Mouse (Mus musculus) thymus, postnatal 4 days (tissue): ENCODE measurements around the gene Fubp3.

ENCODE experiments used
- DNase-seq: peaks from one replicate; pipeline ENCODE4 v3.0.0; 2021

Fubp3 gene

DNA sequence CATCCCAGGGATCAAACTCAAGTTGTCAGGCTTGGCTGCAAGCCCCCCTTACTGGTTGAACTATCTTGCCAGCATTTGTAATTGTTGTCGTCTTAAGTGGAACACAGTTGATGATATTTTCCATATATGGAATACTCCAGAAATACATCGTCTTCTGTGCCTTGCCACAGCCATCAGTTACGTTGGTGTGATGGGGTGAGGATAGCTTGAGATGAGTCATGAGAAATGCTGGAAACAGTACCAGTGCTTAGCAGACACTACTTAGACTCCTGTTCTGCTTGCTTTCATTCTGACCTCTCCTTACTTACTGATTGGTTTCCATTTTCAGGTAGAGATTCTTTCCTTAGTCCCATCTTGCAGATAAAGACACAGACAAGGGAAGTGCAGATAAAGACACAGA lies 61.1 kb downstream of the Fubp3 start:
- no peak for DNase-seq

DNA sequence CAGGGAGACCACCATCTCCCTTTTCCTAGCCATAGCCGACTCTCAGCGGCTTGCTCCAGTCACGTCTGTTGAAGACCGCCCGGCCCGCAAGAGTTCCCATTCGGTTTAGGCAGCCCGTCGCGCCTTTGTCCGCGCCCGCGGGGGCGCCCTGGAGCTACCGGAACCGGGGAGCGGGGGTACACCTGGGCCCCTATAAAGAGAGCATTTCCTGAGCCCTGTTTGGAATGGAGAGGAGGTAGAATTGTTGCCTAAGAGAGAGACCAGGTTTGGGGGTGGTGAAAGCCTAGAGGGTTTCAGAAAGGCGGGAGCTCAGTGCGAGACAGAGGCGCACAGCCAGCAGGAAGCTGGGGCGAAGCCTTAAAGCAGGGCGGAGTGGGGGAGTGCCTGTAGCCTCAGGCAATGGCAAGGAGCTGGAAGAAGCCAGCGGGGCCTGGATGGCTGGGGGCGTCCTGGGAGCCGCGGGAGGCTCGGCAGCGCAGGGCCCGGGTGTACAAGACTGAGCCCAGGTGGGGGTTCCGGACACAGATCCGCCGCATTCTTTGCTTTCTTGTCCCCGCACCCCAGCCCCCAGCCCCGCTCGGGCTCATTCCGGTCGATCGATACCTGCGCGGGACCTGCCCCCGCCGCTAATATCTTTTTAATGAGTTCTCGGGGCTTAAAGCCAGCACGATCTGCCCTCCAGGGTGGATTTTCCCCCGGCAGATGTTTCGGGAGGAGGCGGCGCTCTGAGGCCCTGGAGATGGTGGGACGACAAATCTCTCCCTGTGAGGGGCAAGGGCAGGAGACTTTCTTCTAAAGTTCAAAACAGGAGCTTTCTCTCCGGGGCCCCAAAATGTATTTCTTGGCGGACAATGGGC lies 63.1 kb downstream of the Fubp3 start:
- peak; percentile 53 for DNase-seq

DNA sequence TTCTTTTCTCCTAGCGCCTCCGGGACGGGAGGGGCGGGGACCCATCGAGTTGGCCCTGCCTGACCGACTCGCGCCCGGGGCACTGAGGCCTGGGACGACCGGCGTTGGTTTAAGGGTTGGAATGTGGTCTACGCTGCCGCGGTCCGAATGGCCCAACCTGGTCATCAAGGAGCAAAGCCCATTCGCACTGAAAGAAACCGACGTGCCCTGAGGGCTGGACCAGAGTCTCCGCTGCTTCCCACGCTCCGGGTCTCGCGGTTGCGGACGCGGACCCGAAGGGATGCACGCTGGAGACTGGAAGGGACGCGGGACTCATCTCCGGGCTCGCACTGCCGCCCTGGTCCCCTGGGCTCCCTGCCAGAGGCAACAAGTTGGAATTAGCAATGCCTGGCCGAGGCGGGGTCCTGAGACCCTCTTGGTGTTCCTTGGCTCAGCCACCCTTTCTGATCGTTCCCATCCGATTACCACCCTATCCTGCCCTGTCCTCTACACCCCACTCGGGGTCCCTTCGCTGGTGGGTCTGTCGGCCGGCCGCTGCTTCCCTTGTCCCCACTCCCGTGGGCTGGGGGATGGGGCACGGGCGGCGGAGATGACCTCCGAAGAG lies 63.8 kb downstream of the Fubp3 start:
- peak; percentile 18 for DNase-seq

DNA sequence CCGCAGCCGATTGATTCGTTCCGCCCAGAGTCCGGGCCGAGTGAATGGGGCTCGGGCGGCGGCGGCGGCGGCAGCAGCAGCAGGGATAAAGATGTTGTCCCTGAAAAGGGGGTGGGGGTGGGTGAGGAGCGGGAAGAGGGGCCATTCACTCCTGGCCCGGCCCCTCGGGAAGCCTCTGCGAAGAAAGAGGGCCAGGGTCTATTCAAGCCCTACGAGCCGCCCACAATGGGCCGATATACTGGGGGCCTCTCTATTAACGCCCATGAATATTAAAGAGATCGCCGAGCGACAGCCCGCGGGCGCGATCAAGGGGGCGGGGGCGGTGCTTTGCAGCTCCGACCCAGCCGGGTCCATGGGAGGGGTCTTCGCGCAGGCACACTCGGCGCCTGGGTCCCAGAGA lies 64.3 kb downstream of the Fubp3 start:
- no peak for DNase-seq

DNA sequence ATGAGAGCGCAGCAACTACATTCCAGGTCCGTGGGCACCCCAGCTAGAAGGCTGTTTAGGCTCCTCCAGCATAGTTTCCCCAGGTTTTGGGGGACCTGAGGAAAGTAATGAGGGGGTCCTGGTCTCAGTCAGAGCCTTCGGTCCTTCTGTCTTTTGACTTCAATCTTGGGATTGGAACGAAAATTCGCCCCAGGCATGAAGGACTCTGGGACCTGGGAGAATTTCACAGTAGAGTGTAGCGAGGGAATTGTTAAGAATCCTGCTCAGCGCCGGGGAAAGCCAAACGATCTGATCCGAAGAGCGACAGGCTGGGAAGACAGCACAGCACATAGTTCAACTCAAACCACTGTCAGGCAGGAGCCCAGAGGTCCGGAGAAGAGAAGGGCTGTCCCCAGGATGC lies 64.9 kb downstream of the Fubp3 start:
- no peak for DNase-seq

DNA sequence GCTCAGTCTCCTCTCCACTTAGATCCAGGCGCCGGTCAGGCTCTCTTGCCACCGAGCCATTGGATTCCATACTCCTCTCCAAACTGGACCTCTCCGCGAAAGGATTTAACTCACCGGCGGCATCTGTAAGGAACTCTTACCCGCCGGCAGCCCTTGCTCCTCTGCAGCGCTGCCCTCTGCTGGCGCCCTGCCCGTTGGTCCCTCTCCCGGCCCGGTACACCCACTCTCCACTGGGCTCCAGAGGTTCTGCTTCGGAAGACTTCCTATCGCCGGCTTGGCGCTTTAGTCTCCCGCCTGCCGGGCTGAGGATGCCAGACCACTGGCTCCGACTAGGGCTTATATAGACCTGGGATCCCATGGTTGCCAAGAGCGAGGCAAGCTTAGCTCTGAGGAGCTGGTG lies 65.4 kb downstream of the Fubp3 start:
- peak; percentile 68 for DNase-seq

DNA sequence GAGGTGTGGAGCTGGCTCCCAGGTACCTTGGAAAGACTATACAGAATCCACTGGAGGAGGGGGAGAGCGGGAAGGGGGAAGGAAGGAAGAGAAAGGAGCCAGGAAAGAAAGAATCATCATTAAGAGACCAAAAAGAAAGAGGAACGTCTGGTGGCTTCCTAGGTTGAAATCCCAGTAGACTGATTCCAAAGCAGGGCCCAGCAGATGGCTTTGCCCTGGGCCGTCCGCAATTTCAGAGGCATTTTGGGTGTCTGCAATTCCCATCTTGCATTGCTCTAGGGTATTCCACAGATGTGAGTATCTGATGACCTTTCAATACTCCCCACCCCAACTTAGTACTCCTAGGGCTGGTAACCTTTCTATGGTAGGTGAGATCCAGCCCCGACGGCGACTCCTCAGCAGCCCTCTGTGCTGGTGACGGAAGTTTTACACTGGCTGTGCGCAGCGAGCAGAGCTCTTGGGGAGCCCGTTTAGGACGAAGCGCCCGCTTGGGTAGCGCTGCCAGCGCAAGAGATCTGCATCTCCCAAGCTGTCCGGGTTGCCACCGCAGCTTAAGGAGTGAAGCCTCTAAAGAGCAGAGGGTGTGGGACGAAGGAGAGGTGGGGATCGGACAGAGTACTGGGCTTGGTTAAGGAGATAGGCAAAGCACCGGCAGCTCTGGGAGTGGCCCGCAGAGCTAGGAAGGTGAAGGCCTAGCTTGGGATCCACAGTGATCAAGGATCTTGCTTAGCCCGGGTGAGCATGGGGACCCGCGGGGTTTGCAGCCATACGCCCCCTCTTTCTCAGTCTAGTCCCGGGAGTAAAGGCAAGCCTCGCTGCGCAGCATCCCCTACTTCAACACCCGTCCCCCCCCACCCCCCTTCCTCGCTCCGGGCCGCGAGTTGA lies 66.4 kb downstream of the Fubp3 start:
- DNase-seq = peak; percentile 26

DNA sequence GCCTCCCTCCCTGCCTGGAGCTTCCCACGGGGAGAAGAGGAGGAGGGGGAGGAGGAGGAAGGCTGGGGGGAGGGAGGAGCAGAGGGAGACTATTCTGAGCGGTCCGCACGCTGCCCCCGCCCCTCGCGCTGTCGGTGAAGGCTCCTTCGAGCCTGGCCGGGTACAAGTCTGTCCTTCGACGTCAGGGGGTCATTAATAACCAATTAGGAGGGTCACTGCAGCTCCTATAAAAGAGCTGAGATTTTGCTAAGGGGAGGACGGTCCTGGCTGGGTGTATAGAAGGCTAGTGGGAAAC lies 67.0 kb downstream of the Fubp3 start:
- DNase-seq = no peak

DNA sequence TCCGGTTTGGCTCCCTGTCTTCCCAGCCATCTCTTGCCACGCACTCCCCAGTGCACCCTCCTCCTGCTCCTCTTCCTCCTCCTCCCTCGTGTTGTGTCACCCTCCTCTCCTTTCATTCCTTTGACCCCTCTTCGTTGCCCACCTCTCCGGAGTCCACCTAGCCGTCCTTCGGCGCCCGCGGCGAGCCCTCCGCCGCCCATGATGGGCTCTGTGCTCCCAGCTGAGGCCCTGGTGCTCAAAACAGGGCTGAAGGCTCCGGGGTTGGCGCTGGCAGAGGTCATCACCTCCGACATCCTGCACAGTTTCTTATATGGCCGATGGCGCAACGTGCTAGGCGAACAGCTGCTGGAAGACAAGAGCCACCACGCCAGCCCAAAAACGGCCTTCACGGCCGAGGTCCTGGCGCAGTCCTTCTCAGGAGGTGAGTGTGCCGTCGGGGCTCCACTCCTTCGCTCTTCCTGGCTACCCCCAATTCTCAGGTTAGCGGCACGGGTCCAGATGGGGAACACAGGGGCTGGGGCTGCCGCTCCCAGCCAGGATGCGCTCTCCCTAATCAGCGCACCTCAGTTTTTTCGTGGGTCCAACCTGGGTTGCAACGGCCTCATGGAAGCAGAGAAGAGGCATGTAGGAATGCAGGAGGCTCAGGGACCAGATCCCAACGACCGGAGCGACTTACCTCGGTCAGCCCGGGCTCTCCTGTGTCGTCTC lies 67.6 kb downstream of the Fubp3 start, which contains the start of gene Prdm12:
Gene Prdm12, plus strand, starts transcription at position 137 of the 708 bp plus-strand sequence.
- DNase-seq = no peak

DNA sequence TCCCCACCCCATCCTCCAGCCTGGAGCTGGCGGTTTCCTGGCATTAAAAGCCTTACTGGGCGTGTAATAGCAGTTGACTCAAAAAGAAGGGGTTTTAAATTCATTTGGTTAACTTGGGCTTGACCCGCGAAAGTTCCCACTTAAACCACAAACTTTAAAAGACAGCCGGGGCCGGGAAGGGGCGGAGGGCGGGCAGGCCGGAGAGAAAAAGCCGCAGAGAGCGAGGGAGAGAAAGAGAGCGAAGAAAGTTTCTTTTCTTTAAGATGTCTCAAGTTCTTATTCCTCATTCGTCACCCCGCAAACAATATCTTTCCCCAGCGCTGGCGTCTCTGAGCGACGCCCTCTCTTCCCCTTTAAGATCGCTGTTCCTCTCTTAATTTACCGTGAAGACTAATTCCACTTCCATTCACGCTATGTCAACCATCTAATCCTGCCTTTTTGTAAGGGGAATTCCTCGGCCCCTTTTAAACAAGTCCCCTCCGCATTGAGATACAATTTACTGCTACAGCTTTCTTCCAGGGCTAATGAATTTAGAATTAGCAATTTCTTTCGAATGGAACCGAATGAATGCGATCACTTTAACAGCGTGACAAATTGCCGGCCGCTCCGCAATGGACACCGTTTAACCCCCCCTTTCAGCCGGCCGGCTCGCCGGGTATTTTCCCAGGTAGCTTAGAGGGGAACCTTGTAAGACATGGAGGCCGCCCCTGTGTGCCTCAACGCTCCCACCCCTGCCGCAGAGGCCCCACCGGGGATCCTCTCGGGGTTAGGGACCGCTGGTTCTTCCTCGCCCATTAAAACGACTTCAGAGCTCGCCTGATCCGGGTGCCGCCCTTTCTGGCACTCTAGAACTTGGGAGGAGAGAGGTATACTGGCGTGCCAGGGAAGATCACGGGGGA lies 68.4 kb downstream of the Fubp3 start:
- DNase-seq = no peak

DNA sequence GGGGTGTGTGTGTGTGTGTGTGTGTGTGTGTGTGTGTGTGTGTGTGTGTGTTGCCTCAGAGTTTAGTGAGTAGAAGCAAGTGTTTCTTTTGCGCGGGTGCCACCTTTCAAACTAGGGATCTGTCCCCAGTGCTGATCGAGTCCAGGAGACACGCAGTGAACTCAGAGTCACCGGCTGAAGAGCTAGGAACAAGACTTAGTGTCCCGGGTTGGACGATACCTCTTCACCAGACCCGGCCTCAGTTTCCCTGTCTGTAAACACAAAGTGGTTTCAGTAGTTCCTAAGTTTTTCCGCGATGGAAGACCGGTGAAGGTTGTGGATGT lies 69.0 kb downstream of the Fubp3 start:
- DNase-seq = no peak

DNA sequence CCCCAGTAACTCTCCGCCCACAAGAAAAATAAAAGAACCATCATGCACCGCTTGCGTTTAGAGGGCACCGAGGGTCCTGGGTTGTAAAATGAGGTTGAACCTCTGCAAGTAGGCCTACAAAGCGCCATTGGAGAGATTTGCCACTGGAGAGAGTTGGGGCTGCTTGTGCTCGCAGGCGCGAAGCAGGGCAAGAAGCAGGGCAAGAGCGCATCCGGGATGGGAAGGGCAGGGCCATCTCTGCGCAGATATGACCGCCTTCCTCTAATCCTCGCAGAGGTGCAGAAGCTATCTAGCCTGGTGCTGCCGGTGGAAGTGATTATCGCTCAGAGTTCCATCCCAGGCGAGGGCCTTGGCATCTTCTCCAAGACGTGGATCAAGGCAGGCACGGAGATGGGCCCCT lies 69.5 kb downstream of the Fubp3 start:
- DNase-seq = no peak

DNA sequence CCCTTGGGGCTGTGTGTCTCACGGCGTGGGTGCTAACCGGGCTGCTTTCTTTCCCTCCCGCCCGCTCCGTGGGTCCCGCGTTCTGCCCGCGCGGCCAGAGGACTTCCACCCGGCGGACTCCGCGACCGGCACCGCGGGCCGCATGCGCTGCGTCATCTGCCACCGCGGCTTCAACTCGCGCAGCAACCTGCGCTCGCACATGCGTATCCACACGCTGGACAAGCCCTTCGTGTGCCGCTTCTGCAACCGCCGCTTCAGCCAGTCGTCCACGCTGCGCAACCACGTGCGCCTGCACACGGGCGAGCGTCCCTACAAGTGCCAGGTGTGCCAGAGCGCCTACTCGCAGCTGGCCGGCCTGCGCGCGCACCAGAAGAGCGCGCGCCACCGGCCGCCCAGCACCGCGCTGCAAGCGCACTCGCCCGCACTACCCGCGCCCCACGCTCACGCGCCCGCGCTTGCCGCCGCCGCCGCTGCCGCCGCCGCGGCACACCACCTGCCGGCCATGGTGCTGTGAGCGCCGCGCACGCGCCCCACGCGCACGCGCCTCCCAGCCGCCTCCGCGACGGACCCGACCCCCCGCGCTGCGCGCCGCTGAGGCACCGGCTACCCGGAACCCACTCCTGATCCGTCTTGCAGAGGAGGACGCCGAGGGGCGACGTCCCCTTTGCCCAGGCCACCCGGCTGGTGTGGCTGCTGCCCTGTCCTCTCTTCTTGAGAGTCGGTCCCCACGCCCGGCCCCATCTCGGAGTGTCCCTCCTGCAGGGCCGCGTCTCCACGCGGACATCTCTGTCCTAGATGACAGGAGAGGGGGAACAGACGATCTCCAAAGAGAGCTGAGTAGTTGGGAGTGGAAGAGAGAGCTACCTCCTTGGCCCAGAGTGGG lies 81.8 kb downstream of the Fubp3 start:
- peak; percentile 71 for DNase-seq

DNA sequence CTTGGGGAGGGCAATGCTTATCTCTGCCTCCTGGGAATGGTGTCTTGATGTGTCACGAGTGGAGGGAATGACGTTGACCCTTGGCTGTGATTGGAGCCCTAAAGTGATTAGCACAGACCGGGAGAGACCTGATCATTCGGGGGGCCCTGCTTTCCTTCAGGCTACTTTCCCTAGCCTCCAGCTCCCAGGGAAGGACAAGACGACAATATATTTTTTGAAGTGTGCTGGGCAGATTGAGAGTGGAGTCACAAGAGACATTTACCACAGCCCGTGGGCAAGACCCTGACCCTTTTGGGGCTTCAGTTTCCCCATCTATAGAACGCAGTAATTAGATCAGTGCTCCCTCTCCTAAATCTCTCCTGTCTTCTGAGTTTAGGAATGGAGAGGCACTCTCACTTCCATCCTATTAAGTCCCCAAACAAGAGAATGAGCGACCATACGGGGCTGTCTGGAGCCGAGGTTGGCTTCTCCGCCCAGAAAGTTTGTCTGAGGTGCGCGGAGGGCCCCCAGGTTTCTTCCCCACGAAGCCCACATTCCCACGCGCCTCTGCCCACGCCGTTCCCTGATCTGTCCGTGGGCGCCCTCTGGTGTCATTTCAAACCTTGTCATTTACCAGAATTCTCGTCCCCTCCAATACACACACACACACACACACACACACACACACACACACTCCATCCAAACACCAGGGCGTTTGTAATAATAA lies 82.6 kb downstream of the Fubp3 start:
- DNase-seq = peak; percentile 82

DNA sequence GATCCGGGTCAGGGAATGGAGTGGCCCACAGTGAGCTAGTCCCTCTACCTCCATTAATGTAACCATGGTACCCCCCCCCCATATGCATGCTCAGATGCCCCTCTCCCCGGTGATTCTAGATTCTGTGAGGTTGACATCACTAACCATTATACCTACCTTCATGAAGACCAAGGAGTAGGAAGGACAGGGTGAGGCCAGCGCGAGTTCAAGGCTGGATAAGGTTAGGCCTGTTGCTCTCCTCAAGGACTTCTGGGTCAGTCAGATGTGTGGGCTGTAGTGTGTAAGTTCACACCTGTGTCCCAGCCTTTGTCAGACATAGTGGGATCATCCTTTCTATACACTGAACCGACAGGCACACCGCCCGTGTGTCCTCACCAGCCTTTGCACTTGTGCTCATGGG lies 83.9 kb downstream of the Fubp3 start:
- DNase-seq = no peak

DNA sequence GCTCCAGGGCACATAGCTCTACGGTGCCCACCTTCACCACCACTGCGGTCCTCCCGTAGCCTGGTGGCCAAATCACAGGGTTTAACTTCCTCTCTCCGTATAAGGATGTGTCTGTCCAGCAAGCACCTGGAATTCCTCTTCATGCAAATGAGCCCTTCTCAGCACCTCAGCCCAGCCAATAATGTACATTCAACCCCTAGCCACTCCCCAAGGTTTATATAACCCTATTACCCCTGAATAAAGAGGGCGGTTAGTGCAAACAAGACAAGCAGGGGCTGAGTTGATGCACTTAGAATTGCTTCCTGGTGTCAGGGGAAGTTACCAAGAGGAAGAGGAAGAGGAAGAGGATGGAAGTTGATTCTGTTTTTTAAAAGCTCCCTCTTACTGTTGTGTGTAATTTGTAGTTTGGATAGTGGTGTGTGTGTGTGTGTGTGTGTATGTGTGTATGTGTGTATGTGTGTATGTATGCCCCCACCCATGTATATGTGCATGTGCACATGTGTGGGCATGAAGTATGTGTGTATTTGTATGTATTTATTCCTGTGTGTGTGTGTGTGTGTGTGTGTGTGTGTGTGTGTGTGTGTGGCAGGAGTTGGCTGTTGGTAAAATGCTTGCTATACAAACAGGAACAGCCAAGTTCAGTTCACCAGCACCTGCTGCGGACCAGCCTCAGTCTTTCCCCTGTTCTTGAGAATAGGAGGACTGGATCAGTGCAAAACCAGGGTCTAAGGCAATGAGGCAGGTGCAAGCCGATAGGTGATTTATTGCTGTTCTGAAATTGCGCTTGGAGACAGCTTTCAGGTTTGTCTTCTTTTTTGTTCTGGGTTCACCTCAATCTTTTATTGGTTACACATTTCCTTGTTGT lies 90.7 kb downstream of the Fubp3 start:
- no peak for DNase-seq

DNA sequence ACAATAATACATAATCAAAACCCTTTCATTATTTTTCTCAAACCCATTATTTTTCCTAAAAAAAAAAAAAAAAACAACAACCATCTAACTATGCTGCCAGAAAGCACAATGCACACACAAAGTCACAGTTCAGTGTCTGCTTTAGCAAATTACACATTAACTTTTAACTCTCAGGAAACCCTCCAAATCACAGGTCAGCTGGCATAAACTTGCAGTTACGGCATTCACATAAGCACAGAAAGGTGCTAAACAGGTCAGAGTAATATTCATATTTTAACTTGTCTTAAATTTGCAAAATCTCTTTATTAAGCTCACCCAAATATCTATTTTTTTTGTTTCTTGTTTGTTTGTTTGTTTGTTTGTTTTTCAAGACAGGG lies 91.3 kb downstream of the Fubp3 start:
- no peak for DNase-seq
